Mouse (Mus musculus): Measurements from ENCODE around the gene Pknox2. TPM values are rescaled to one million over a fixed set of nuclear protein-coding genes. Genes with fewer than 3 reads are reported as not detected.
A peak's percentile ranks its signal among the peaks of the same experiment; 100 is the strongest.

The Pknox2 gene
- polyA plus RNA-seq, 1 experiment from 2014 or later, result 40.6 TPM

- Histone ChIP-seq H3K36me3 (no peaks in the 10 kb centered on the region), H3K4me1 (replicated peaks) (peaks cover 34% of the 10 kb centered on the region), H3K4me3 (no peak overlapping the region), H3K4me2 (no peak overlapping the region), H3K27ac (replicated peaks) (no peak overlapping the region), H3K27me3 (no peaks in the 10 kb centered on the region), H3K9ac (no peak overlapping the region), H3K9me3 (no peaks in the 10 kb centered on the region)
- ATAC-seq (ENCODE audit: low FRiP score, low read depth), result no peak
- 52% methylated on average over 9 of the region's 9 CpGs for WGBS
Observed at GRCm38 (mm10) chr9:37116632-37117413, 30.4 kb downstream of the Pknox2 start.

- no peak overlapping the region for H3K4me3 ChIP-seq
- H3K27me3 ChIP-seq, result no peaks in the 10 kb centered on the region
- no peaks in the 10 kb centered on the region for H3K9me3 ChIP-seq
- no peak overlapping the region for H3K4me2 ChIP-seq
- ATAC-seq (ENCODE audit: low FRiP score, low read depth), result no peak
- H3K36me3 ChIP-seq, result no peaks in the 10 kb centered on the region
- WGBS, result 71% methylated on average over 7 of the region's 7 CpGs
- H3K4me1 ChIP-seq (replicated peaks), result peaks cover 27% of the 10 kb centered on the region
- H3K9ac ChIP-seq, result no peak overlapping the region
- H3K27ac ChIP-seq (replicated peaks), result no peak overlapping the region
Observed at GRCm38 (mm10) chr9:37115820-37116219, 31.4 kb downstream of the Pknox2 start.

- peak; percentile 75 for ATAC-seq (ENCODE audit: low FRiP score, low read depth)
Observed at GRCm38 (mm10) chr9:37114286-37115267, 32.6 kb downstream of the Pknox2 start.

GRCm38 (mm10) chr9:37107546-37107945 lies 39.7 kb downstream of the Pknox2 start:
- no peaks in the 10 kb centered on the region for H3K36me3 ChIP-seq
- H3K4me1 ChIP-seq (replicated peaks), result peaks cover 23% of the 10 kb centered on the region
- H3K9ac ChIP-seq, result no peak overlapping the region
- H3K9me3 ChIP-seq, result no peaks in the 10 kb centered on the region
- no peaks in the 10 kb centered on the region for H3K27me3 ChIP-seq
- no peak overlapping the region for H3K4me2 ChIP-seq
- 53% methylated on average over 2 of the region's 2 CpGs for WGBS
- ATAC-seq (ENCODE audit: low FRiP score, low read depth), result no peak
- no peak overlapping the region for H3K4me3 ChIP-seq
- no peak overlapping the region for H3K27ac ChIP-seq (replicated peaks)

More at GRCm38 (mm10) chr9:37114286-37115267, 32.6 kb downstream of the Pknox2 start:
- H3K4me1 ChIP-seq (replicated peaks), result peaks cover 18% of the 10 kb centered on the region
- H3K4me2 ChIP-seq, result no peak overlapping the region
- H3K9me3 ChIP-seq, result no peaks in the 10 kb centered on the region
- no peak overlapping the region for H3K4me3 ChIP-seq
- WGBS, result 26% methylated on average over 9 of the region's 9 CpGs
- no peak overlapping the region for H3K9ac ChIP-seq
- H3K27me3 ChIP-seq, result no peaks in the 10 kb centered on the region
- H3K36me3 ChIP-seq, result no peaks in the 10 kb centered on the region
- H3K27ac ChIP-seq (replicated peaks), result peak overlapping the region; percentile 66

GRCm38 (mm10) chr9:37106808-37107207 lies 40.4 kb downstream of the Pknox2 start:
- 30% methylated on average over 3 of the region's 3 CpGs for WGBS
- Histone ChIP-seq H3K9ac (no peak overlapping the region), H3K9me3 (no peaks in the 10 kb centered on the region), H3K27ac (replicated peaks) (no peak overlapping the region), H3K4me2 (no peak overlapping the region), H3K4me3 (no peak overlapping the region), H3K4me1 (replicated peaks) (peaks cover 24% of the 10 kb centered on the region), H3K27me3 (no peaks in the 10 kb centered on the region), H3K36me3 (no peaks in the 10 kb centered on the region)
- ATAC-seq (ENCODE audit: low FRiP score, low read depth), result no peak

GRCm38 (mm10) chr9:37104249-37104648 lies 43.0 kb downstream of the Pknox2 start:
- Histone ChIP-seq H3K27me3 (no peaks in the 10 kb centered on the region), H3K9ac (no peak overlapping the region), H3K36me3 (no peaks in the 10 kb centered on the region), H3K4me2 (no peak overlapping the region), H3K4me1 (replicated peaks) (peaks cover 39% of the 10 kb centered on the region), H3K27ac (replicated peaks) (no peak overlapping the region), H3K4me3 (no peak overlapping the region), H3K9me3 (no peaks in the 10 kb centered on the region)
- ATAC-seq (ENCODE audit: low FRiP score, low read depth), result no peak
- 62% methylated on average over 3 of the region's 3 CpGs for WGBS

- WGBS, result 33% methylated on average over 5 of the region's 5 CpGs
- Histone ChIP-seq H3K4me1 (replicated peaks) (peaks cover 39% of the 10 kb centered on the region), H3K9me3 (no peaks in the 10 kb centered on the region), H3K4me3 (no peak overlapping the region), H3K36me3 (no peaks in the 10 kb centered on the region), H3K9ac (no peak overlapping the region), H3K27ac (replicated peaks) (no peak overlapping the region), H3K4me2 (no peak overlapping the region), H3K27me3 (no peaks in the 10 kb centered on the region)
- ATAC-seq (ENCODE audit: low FRiP score, low read depth), result no peak
Observed at GRCm38 (mm10) chr9:37103778-37104177, 43.4 kb downstream of the Pknox2 start.

- H3K27ac ChIP-seq (replicated peaks), result peak overlapping the region; percentile 51; the same call in 1 of the 2 replicates
- H3K36me3 ChIP-seq, result no peaks in the 10 kb centered on the region
- H3K4me3 ChIP-seq, result no peak overlapping the region
- peaks cover 29% of the 10 kb centered on the region for H3K4me1 ChIP-seq (replicated peaks)
- H3K9me3 ChIP-seq, result no peaks in the 10 kb centered on the region
- no peak overlapping the region for H3K4me2 ChIP-seq
- no peaks in the 10 kb centered on the region for H3K27me3 ChIP-seq
- ATAC-seq (ENCODE audit: low FRiP score, low read depth), result peak; percentile 60
- 25% methylated on average over 11 of the region's 11 CpGs for WGBS
- H3K9ac ChIP-seq, result no peak overlapping the region
Observed at GRCm38 (mm10) chr9:37101059-37101940, 45.9 kb downstream of the Pknox2 start.

GRCm38 (mm10) chr9:37099595-37099994 lies 47.6 kb downstream of the Pknox2 start:
- Histone ChIP-seq H3K36me3 (no peaks in the 10 kb centered on the region), H3K9ac (no peak overlapping the region), H3K27me3 (no peaks in the 10 kb centered on the region), H3K4me1 (replicated peaks) (peaks cover 35% of the 10 kb centered on the region), H3K9me3 (no peaks in the 10 kb centered on the region), H3K27ac (replicated peaks) (no peak overlapping the region), H3K4me3 (no peak overlapping the region), H3K4me2 (no peak overlapping the region)
- ATAC-seq (ENCODE audit: low FRiP score, low read depth), result no peak
- WGBS, result 37% methylated on average over 3 of the region's 3 CpGs

GRCm38 (mm10) chr9:37098600-37098999 lies 48.6 kb downstream of the Pknox2 start:
- ATAC-seq (ENCODE audit: low FRiP score, low read depth), result no peak
- Histone ChIP-seq H3K9me3 (no peaks in the 10 kb centered on the region), H3K36me3 (no peaks in the 10 kb centered on the region), H3K4me1 (replicated peaks) (peaks cover 35% of the 10 kb centered on the region), H3K9ac (no peak overlapping the region), H3K27me3 (no peaks in the 10 kb centered on the region), H3K4me3 (no peak overlapping the region), H3K4me2 (no peak overlapping the region), H3K27ac (replicated peaks) (no peak overlapping the region)
- WGBS, result 89% methylated on average over 3 of the region's 3 CpGs

GRCm38 (mm10) chr9:37094230-37094990 lies 52.8 kb downstream of the Pknox2 start:
- Histone ChIP-seq H3K27ac (replicated peaks) (peak overlapping the region; percentile 41), H3K4me2 (no peak overlapping the region), H3K9ac (no peak overlapping the region), H3K36me3 (no peaks in the 10 kb centered on the region), H3K9me3 (no peaks in the 10 kb centered on the region), H3K4me3 (no peak overlapping the region), H3K27me3 (no peaks in the 10 kb centered on the region), H3K4me1 (replicated peaks) (peaks cover 36% of the 10 kb centered on the region)
- peak; percentile 29; the same call in 1 of the 2 replicates for ATAC-seq (ENCODE audit: low FRiP score, low read depth)
- WGBS, result 21% methylated on average over 11 of the region's 11 CpGs
